Mouse (Mus musculus) monocyte, adult 59 days (primary cell): ENCODE measurements around the gene Slc35a3. TPM values are rescaled to one million over a fixed set of nuclear protein-coding genes. Genes with fewer than 3 reads are reported as not detected.

Experiments used
- total RNA-seq, 2 experiments: library from RNA; stranded (reverse); gene quantifications; one replicate each; pipeline ENCODE4 v1.2.4; 2023

The Slc35a3 gene
- total RNA-seq = 10 to 100 TPM; 28.8 to 32.4 TPM

GRCm38 (mm10) chr3:116712436-116712881, at the start of gene Slc35a3:
Slc35a3 (minus strand) TSS chr3:116712831.

GRCm38 (mm10) chr3:116681160-116681559, 31.5 kb downstream of the Slc35a3 start, which contains the start of gene Gm43191:
Gm43191 (minus strand) TSS chr3:116681260.

GRCm38 (mm10) chr3:116662463-116662863, 50.2 kb downstream of the Slc35a3 start, which contains the start of gene Mfsd14a:
Mfsd14a (minus strand) TSS chr3:116662677.

Other genes starting within 250 kb of the Slc35a3 start
- 10 to 100 TPM; 19.8 to 20.8 TPM for gene Rtca, start 204.6 kb downstream of the Slc35a3 start, total RNA-seq
- 10 to 100 TPM; 11.7 to 11.9 TPM for gene Dbt, start 199.8 kb downstream of the Slc35a3 start, total RNA-seq
- gene Lrrc39, start 149.9 kb downstream of the Slc35a3 start, total RNA-seq = not detected
- gene Sass6, start 117.8 kb downstream of the Slc35a3 start, total RNA-seq = 10 to 100 TPM in 1 of 2 experiments, 1 to 10 TPM in 1; 9.8 to 11.0 TPM
- gene Trmt13, start 98.2 kb downstream of the Slc35a3 start, total RNA-seq = 10 to 100 TPM; 25.3 to 26.3 TPM
- gene Mfsd14a, start 50.2 kb downstream of the Slc35a3 start, total RNA-seq = 10 to 100 TPM; 74.3 to 76.4 TPM
- gene Gm43191, start 31.6 kb downstream of the Slc35a3 start, total RNA-seq = under 1 TPM in 1 of 2 experiments, not detected in 1; 0.92 TPM
- 10 to 100 TPM; 20.9 to 21.4 TPM for gene Agl, start 95.3 kb upstream of the Slc35a3 start, total RNA-seq
- 10 to 100 TPM; 36.7 to 40.9 TPM for gene Frrs1, start 146.6 kb upstream of the Slc35a3 start, total RNA-seq